Mouse (Mus musculus): Measurements from ENCODE around the gene Yipf2. TPM values are rescaled to one million over a fixed set of nuclear protein-coding genes. Genes with fewer than 3 reads are reported as not detected.
A peak's percentile ranks its signal among the peaks of the same experiment; 100 is the strongest.
"Not testable (repeated sequence)": the region's sequence is repeated elsewhere in the genome, so short reads cannot be mapped to it uniquely, and the experiment has no call there.

The Yipf2 gene
- total RNA-seq, 2 experiments from 2014 or later, result 22.9 to 25.1 TPM

DNA sequence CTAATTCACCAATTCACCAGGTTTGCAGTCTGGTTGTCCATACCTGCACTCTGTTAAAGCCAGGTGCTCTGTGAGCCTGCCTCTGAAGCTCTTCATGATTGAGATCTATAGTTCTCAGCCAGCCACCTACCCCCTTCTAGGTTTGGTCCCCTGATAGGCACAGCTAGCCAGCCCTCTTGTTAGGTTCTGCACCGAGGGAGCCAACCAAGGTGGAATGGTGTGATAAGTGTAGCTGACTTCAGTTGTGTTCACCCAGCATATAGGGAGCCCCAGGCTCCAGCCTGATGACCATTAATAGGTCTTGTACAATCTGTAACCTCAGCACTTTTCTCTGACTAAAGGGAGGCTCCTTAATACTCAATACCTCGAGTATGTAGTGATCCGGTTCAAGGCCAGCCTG is 7.6 kb upstream of the Yipf2 start:
- DNase-seq, result no peak

DNA sequence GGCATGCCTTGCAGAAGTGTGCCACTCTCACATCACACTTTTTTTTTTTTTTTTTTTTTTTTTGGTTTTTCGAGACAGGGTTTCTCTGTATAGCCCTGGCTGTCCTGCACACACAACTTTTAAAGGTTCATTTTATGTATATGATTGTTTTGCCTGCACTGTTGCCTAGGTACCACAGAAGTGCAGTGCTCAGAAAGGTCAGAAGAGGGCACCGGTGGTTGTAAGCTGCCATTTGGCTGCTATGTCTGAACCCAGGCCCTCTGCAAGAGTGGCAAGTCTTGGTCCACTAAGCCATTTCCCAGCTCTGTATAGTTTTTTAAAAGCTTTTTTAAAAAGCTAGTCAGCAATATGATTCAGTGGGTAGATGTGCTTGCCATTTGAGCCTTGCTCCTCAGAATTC is 5.6 kb upstream of the Yipf2 start:
- DNase-seq, result no peak

DNA sequence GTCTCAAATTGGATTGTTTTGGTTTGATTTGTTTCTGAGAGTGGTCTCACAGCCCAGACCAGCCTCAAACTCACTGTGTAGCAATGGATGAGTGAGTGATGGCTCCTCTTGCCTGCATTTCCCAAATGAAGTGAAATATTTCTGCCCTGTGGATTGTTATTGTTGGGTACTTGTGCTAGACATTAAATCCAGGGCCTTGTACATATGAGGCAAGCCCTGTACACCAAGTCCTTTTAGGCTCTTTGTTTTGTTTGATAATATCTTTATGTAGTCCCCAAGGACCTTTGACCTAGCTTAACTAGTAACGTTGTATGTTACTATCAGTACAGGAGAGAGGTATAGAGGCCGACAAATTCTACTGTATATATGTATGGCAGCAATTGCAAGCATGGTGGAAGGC is 2.2 kb upstream of the Yipf2 start:
- DNase-seq, result no peak

DNA sequence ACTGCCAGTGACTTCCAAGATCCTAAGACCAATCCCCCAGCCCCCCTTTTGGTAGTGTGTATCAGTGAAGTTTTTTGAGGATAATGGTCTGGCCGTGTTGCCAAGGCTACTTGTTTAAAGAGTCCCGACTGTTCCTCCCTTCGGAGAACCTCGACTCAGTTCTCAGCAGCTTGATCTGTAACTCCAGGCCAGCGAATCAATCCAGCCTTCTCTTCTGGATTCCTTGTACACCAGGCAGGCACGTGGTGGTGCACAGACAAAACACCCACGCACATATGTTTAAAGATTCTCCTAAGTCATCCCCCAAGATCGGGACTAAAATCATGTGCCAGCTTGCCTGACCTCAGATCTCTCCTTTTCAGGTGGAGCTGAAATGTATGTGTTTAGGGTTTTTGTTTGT is 1.7 kb upstream of the Yipf2 start:
- not testable (repeated sequence) for DNase-seq

DNA sequence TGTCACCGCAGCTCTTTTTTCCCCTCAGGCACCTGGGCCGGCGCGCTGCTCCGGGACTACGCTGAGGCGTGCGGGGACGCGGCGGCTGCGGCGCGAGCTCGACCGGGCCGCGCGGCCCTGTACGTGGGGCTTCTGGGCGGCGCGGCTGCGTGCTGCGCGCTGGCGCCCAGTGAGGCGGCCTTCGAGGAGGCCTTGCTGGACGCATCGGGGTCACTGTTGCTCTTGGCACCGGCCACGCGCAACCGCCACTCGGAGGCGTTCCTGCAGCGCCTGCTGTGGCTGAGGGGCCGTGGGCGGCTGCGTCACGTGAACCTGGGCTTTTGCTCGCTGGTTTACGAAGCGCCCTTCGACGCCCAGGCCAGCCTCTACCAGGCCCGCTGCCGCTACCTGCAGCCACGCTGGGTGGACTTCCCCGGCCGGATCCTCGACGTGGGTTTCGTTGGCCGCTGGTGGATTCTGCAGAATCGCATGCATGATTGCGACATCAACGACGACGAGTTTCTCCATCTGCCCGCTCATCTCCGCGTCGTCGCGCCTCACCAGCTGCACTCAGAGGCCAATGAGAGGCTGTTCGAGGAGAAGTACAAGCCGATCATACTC is 594 bp upstream of the Yipf2 start:
- peak; percentile 74 for DNase-seq

DNA sequence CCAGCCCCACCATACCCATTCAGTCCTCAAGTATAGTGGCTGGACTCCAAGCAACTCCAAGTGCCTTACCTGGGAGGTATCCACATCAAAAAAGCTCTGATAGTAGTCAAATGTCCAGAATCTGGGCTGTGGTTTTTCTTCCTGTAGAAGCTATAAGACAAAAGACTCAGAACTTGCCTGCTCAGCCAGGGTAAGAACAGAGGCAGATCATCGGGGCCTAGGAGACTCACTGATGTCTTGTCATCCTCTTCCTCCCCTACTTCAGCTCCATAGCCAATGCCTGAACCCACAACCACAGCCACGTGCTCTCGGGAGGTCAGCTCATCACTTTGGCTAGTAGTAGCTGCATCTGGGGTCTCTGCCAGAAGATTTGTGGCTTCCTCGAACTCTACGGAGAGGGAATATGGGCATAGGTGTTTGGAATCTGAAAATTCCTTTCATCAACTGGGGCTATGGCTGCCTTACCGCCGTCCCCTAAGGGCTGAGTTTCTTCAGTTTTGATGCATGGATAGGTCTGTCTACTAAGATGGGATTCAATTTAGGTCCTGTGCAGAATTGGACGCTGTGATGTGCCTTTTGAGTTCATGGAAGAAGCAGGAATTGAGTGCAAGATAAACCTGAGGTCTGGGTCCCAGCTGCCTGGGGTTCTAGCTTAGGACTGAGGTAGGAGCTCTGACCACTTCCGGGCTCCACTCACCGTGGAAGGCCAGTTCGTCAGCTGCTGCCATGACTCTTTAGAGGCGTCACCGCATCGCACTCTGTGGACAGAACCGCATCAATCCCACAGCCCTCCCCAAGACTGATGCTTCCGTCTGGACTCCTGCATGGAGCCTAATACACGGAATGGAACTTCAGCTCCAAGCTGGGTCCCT is 561 bp downstream of the Yipf2 start:
- no peak for DNase-seq

DNA sequence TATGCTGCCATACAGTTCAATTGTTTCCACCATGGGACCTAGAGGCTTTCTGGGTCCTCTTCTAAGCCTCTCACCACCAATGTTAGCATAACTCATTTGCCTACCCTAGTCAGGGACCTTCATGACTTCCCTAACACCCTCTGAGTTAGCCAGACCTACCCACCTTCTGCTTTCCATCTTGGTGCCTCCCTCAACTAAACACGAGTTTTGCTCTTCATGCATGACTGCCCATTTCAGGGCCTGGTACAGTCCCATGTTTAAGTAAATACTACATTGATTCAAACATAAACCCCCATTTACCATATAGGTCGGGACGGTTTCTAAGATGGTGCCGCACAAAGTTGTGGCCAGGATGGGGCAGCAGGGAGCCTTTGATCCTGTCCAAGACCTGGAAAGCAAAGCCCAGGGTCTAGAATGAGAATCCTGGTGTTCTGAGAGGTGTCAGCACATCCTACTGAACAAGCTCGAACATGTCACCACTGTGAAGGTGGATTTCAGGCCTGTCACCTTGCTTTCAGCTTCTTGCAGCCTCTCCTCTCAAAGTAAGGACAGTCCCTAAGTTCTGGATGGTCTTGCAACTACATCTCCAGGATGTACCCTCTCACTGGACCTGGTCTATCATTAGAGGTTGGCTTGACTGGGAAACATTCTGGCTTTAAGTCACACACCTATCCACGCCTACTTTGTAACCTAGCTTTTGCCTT is 1.3 kb downstream of the Yipf2 start:
- DNase-seq, result no peak

DNA sequence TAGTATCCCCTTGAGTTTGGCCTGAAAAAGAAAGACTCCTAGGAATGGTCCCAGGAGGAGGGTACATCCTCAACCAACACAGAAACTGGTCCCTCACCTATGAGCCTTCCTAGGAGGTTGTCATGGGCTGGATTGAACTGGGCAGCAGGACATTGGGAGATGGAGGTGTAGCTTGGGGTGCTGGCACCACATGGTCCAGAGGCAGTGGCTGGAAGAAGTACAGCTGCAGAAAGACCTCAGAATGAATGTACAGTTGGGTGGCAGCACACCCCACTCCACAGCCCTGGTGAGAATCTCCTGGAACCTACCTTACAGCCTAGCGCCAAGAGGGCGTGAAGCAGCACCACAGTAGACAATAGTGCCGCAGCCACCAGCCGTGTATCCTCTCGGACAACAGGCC is 3.1 kb downstream of the Yipf2 start:
- no peak for DNase-seq

DNA sequence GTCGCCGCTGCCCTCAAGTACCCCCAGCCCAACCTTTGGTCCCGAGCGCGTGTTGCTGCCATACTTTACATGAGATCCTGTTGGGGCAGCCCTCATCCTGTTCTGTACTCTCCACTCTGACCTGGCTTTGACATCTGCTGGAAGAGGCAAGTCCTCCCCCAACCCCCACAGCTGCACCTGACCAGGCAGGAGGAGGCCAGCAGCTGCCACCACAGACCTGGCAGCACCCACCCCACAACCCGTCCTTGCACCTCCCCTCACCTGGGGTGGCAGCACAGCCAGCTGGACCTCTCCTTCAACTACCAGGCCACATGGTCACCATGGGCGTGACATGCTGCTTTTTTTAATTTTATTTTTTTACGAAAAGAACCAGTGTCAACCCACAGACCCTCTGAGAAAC is 4.3 kb downstream of the Yipf2 start:
- no peak for DNase-seq

DNA sequence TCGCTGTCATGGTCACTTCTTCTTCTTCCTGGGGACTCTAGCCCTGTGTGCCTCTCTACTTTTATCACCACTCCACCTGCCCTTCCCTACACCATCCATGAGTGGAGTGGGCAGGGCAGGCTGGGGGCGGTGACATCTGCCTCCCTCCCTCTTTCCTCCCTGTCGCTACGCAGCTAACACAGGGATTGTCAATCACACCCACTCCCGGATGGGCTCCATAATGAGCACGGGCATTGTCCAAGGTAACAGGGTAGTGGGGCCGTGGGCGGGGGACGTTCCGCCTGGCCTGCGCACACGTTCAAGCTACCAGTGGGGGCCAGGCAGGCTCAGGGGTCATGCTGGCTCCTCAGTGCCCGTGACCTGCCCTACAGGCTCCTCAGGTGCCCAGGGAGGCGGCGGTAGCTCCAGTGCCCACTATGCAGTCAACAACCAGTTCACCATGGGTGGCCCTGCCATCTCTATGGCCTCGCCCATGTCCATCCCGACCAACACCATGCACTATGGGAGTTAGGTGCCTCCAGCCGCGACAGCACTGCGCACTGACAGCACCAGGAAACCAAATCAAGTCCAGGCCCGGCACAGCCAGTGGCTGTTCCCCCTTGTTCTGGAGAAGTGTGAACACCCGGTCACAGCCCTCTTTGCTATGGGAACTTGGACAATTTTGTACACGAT is 4.8 kb downstream of the Yipf2 start:
- no peak for DNase-seq

DNA sequence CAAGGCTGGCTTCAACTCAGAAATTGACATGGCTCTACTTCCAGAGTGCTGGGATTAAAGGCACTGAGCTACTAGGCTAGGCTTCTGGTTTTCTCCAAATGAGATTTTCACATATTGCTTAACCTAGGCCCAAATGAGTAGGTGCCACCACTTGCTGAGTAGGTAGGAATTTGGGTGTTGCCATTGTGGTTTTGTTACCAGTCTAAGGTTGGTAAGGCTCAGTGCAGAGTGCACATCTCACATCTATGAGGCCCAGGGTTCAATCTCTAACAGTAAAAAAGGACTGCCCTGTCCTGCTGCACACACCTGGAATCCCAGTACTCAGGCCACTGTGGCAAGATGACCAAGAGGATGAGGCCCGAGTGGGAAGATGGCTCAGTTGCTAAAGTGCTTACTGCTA is 7.2 kb downstream of the Yipf2 start:
- no peak for DNase-seq

DNA sequence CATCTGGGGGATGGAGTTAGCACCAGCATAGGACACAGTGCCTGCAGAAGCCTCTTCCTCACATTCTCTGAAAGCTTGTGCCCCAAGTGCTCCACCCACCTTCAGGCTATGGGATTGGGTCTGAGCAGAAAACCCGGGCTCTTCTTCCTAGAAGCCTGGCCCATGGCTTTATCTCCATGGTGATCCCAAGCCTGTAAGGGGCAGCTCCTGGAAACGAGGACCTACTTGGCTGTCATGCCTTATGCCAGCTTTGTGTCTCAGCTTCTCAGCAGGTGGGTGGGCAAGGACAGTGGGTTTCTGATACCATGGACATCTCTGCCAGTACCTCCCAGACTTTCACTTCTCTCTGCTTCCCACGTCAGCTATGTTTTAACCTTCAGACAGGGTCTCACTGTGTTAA is 14.4 kb downstream of the Yipf2 start:
- DNase-seq, result no peak

DNA sequence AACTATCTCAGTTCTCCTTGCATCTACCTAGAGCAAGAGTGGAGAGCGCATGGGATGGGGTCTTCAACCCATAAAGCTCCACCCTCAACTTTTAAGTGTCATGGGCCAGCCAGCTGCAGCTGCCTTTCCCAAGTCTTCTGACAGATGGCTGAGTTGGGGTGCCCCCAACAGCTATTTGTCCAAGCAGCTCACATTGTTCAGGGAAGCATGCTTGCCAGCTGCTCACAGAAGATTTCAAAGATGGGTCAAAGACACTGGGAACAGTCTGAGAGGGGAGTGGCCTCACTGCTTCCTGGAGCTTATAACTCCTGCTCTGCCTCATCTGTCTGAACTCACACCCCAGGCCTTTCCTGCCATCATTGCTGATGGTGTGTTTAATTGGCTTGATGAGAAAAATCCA is 16.3 kb downstream of the Yipf2 start:
- no peak for DNase-seq

DNA sequence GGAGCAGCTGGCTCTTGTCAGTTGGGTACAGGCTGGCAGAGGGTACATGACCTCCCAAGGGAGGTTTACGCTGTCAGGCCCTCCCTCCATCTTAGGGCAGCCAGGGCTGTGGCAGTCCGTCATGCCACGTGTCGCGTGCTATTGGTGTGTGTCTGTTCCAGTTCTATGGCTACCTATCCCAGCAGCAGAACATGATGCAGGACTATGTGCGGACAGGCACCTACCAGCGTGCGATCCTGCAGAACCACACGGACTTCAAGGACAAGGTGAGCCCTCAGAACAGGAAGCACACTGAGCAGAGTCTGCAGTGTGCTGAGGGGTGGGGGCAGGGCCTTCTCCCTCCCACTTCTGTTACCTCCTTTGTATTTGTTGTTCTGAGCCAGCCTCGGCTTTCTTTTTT is 17.4 kb downstream of the Yipf2 start:
- DNase-seq, result no peak

DNA sequence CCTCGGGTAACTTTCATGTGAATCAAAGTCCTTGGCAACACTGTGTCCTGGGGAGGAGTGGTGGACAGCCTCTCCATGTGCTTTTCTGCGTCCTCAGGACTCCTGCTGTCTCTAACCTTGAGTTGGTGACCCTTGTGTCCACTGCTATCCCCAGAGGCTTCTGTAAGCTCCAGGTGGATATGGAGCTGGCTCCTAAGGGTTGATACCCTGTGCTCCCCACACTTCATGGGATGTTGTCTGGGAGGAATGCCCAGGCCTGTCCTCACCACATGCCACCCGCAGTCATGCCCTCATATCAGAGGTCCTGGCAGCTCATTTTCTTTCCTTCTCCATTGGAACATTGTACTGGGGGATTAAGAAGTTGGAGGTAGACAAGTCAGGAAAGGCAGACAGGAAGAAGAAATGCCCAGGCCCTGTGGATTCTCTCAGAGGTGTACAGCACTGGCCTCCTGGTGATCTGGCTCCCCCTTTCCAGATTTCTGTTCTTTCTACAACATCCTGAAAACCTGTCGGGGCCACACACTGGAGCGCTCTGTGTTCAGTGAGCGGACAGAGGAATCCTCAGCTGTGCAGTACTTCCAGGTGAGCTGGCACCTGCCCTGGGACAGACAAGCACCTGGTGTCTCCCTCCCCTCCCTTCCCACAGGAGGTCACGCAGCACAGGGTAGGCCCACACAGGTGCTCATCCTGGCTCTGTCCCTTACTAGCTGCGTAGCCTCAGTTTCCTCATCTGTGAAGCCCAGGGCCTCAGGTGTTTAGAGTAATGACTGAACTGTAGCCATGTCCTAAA is 18.4 kb downstream of the Yipf2 start:
- DNase-seq, result no peak

DNA sequence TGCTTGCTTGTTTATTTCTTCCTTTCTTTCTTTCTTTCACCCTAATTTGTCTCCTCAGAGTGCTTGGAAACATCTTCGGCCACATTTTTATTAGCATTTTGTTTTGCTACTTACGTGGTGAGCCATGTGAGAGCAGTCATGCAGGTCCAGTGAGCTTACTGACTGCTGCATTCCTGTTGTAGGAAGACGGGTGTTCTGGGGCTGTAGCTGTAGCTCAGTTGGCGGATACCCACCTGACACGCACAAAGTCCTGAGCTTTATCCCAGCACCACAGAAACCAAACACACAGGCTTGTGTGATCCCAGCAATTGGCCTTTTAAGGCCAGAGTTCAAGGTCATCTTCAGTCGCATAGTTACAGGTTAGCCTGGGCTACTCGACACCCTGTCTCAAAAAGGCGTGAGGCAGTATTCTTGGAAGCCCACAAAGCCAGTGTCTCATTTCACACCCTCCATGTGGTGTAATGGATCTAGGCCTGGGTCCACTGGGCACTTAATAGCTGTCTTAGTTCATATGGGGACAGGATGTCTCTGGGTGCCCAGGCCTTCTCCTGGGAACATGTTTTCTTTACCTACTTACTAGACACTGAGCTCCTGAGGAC is 23.9 kb downstream of the Yipf2 start:
- DNase-seq, result no peak

DNA sequence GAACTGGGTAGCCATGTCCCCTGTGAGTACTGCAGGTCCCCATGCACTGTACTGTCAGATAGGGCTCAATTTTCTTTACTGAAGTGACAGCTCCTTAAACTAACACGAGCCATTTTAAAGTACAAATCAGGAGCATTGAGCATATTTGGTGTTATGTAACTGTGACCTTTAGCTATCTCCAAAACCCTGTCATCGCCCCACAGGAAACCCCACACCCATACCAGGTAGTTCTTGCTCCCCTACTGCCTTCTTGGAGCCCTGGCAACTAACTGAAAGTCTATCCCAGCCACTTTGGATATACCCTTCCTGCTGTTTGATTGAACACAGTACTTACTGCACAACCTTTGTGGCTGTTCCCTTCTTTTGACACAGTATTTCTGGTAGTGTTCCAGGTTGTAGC is 25.6 kb downstream of the Yipf2 start:
- DNase-seq, result no peak

DNA sequence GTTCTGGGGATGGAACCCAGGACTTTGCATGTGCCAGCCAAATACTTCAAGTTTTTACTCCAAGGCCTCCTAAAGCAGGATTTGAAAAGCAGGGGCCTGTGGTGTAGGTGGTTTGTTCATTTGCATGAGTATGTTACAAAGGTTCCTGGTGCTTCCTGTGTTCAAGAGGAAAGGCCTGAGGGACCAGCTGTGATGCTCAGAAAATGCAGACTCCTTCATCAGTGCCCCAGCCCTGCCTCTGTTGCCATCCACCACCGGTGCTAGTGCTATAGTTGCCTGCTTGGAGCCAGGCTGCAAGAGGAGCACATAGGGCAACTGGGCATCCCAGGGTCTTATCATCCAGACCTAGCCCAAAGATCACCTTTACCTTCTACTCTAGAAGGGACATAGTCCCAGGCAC is 26.1 kb downstream of the Yipf2 start:
- DNase-seq, result no peak

DNA sequence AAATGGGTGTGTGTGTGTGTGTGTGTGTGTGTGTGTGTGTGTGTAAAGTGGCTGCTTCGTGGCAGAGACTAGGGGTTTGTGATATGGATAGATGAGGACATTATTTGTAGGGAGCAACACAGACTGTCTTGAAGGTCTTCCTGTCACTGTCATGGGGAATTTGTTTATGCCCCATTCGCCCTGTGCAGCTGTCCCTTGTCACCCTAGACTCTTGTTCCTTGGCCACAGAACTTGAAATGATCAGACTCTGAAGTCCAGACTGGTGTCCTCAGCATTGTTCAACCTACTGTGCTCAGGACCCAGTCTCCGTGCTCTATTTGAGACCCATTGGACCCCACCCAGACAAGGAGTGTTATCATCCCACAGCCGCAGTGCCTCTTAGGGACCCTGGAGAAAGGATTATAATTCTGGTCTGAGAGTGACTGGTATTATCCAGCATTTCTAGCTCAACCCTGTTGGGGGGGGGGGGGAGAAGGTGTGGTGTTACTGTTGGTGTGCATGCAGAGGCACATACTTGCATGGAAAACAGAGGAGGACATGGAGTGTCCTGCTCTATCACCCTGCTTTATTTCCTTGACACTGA is 27.5 kb downstream of the Yipf2 start:
- no peak for DNase-seq

DNA sequence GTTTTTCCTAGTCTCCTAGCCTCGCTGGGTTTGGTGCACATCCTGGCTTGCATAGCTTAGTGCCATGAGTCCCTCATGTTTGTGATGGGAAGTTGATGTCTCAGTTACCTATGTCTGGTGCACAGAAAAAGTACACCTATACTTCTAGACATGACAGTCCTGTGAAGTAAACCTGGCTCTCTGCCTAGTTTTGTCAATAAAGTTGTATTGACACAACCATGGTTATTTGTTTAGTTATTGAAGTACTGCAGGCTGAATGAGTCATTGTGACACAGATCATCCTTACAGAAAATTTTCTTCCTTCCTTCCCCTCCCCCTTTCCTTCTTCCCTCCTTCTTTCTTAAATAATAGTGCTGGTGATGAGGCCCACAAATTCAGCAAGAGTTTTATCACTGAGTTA is 28.2 kb downstream of the Yipf2 start:
- DNase-seq, result no peak

DNA sequence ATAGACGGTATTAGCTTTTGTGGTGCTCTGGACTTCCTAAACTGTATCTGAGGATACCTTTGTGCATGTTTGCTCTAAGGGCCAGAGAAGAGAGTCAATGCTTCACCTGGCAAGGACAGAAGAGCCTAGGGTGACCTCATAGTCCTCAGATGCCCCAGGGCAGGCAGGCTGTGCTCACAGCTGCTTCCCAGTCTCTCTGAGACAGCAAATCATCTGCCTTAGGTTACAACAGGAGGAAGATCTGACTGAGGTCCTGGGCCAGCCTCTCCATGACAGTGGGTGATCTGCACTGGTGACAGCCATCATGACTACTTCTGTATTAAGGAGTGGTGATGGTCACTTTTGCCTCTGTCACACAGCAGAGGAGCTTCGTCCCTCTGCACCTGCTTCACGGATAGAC is 33.5 kb downstream of the Yipf2 start:
- no peak for DNase-seq

All from adrenal gland, postnatal 10 days (tissue).